Mouse (Mus musculus) heart, embryonic 11.5 days (tissue): ENCODE data around the gene Krt9. TPM values are rescaled to one million over a fixed set of nuclear protein-coding genes. Genes with fewer than 3 reads are reported as not detected.

Source experiments
- ATAC-seq: fragments of 200-750 bp; cut with Nextera tagmentation; replicated peaks from 2 replicates; pipeline ENCODE4 v1.8.0; 2017; ENCODE audit warnings: moderate library complexity; ENCODE audit not compliant: insufficient number of reproducible peaks, low FRiP score, low TSS enrichment
- H3K27ac ChIP-seq: fragments of 300-500 bp; sonication (generic); 2 replicates; pipeline ENCODE4 v1.5.1; 2014; ENCODE audit warnings: mild to moderate bottlenecking, low read depth, low read length
- H3K27me3 ChIP-seq: fragments of 300-500 bp; sonication (generic); 2 replicates; pipeline ENCODE4 v1.6.1; 2014; ENCODE audit warnings: mild to moderate bottlenecking, low read length, mixed read lengths; ENCODE audit not compliant: control insufficient read depth, insufficient read depth
- H3K36me3 ChIP-seq: fragments of 300-500 bp; sonication (generic); 2 replicates; pipeline ENCODE4 v1.6.1; 2014; ENCODE audit warnings: mild to moderate bottlenecking, low read length, moderate library complexity, mixed read lengths; ENCODE audit not compliant: control insufficient read depth, insufficient read depth
- H3K4me1 ChIP-seq: fragments of 300-500 bp; sonication (generic); 2 replicates; pipeline ENCODE4 v1.6.1; 2014; ENCODE audit warnings: low read length; ENCODE audit not compliant: control insufficient read depth, insufficient read depth
- H3K4me2 ChIP-seq: fragments of 300-500 bp; sonication (generic); 2 replicates; pipeline ENCODE4 v1.6.1; 2014; ENCODE audit warnings: mild to moderate bottlenecking, moderate library complexity
- H3K4me3 ChIP-seq: fragments of 300-500 bp; sonication (generic); 2 replicates; pipeline ENCODE4 v1.5.1; 2014; ENCODE audit warnings: low read depth, low read length
- H3K9ac ChIP-seq: fragments of 300-500 bp; sonication (generic); 2 replicates; pipeline ENCODE4 v1.6.1; 2014; ENCODE audit warnings: mild to moderate bottlenecking, low read depth, low read length, moderate library complexity
- H3K9me3 ChIP-seq: fragments of 300-500 bp; sonication (generic); replicated peaks from 2 replicates; pipeline ENCODE4 v1.6.1; 2016; ENCODE audit warnings: low read length; ENCODE audit not compliant: control insufficient read depth
- WGBS: fragments of 180-500 bp; shearing (Covaris S2); extraction: QIAGEN DNeasy Blood & Tissue Kit; methylation state at CpG from one replicate; pipeline ENCODE4 v1.1.7; 2014; ENCODE audit not compliant: insufficient replicate concordance; 5-methylcytosine and 5-hydroxymethylcytosine counted together
- polyA plus RNA-seq: library from polyadenylated mRNA; unstranded; fragments of >200 nt; fragmentation: Nextera tagmentation; extraction: Ambion mirVana; gene quantifications from 2 replicates; pipeline ENCODE4 v1.2.1, GENCODE M21; 2014

Krt9 gene
- polyA plus RNA-seq, 1 experiment from 2014 or later: not detected

- ATAC-seq: peak; percentile 44; the same call in 1 of the 2 replicates
Measured at GRCm38 (mm10) chr11:100145858-100146560, 47.0 kb downstream of the Krt9 start.

GRCm38 (mm10) chr11:100145104-100145503, 47.9 kb downstream of the Krt9 start:
- Histone ChIP-seq H3K4me3 (peak overlapping the region; percentile 44), H3K27me3 (peaks cover 14% of the 10 kb centered on the region), H3K36me3 (no peaks in the 10 kb centered on the region), H3K27ac (no peak overlapping the region), H3K4me1 (peaks cover 26% of the 10 kb centered on the region), H3K9ac (peak overlapping the region; percentile 64), H3K4me2 (peak overlapping the region; percentile 78), H3K9me3 (no peaks in the 10 kb centered on the region)
- WGBS: 2% methylated on average over 20 of the region's 20 CpGs
- ATAC-seq: peak; percentile 40; the same call in 1 of the 2 replicates

More at GRCm38 (mm10) chr11:100145858-100146560, 47.0 kb downstream of the Krt9 start:
- H3K9me3 ChIP-seq: no peaks in the 10 kb centered on the region
- peaks cover 26% of the 10 kb centered on the region for H3K4me1 ChIP-seq
- WGBS: 2% methylated on average over 13 of the region's 13 CpGs
- peak overlapping the region; percentile 44 for H3K4me3 ChIP-seq
- H3K4me2 ChIP-seq: peak overlapping the region; percentile 78
- H3K36me3 ChIP-seq: no peaks in the 10 kb centered on the region
- H3K27me3 ChIP-seq: peaks cover 14% of the 10 kb centered on the region
- peak overlapping the region; percentile 54; the same call in 1 of the 2 replicates for H3K27ac ChIP-seq
- peak overlapping the region; percentile 64 for H3K9ac ChIP-seq

GRCm38 (mm10) chr11:100140966-100141365, 52.1 kb downstream of the Krt9 start:
- no peak for ATAC-seq

GRCm38 (mm10) chr11:100139391-100139790, 53.7 kb downstream of the Krt9 start:
- H3K27me3 ChIP-seq: no peaks in the 10 kb centered on the region; the same call in none of the 2 replicates
- H3K27ac ChIP-seq: no peak overlapping the region
- no peak overlapping the region for H3K4me2 ChIP-seq
- no peaks in the 10 kb centered on the region for H3K9me3 ChIP-seq
- H3K36me3 ChIP-seq: no peaks in the 10 kb centered on the region
- ATAC-seq: no peak
- no peak overlapping the region for H3K4me3 ChIP-seq
- WGBS: 58% methylated on average over 2 of the region's 2 CpGs
- no peak overlapping the region for H3K9ac ChIP-seq
- peaks cover 5% of the 10 kb centered on the region; the same call in 1 of the 2 replicates for H3K4me1 ChIP-seq

More at GRCm38 (mm10) chr11:100140966-100141365, 52.1 kb downstream of the Krt9 start:
- Histone ChIP-seq H3K4me3 (no peak overlapping the region), H3K4me1 (peaks cover 13% of the 10 kb centered on the region), H3K4me2 (no peak overlapping the region), H3K9ac (no peak overlapping the region), H3K27me3 (peaks cover 14% of the 10 kb centered on the region), H3K36me3 (no peaks in the 10 kb centered on the region), H3K27ac (no peak overlapping the region), H3K9me3 (no peaks in the 10 kb centered on the region)
- WGBS: 80% methylated on average over 21 of the region's 21 CpGs

- H3K4me1 ChIP-seq: peaks cover 5% of the 10 kb centered on the region; the same call in 1 of the 2 replicates
- no peaks in the 10 kb centered on the region for H3K36me3 ChIP-seq
- no peak overlapping the region for H3K4me3 ChIP-seq
- H3K9me3 ChIP-seq: no peaks in the 10 kb centered on the region
- no peaks in the 10 kb centered on the region; the same call in 1 of the 2 replicates for H3K27me3 ChIP-seq
- ATAC-seq: no peak
- H3K27ac ChIP-seq: no peak overlapping the region
- no peak overlapping the region for H3K9ac ChIP-seq
- 45% methylated on average over 7 of the region's 7 CpGs for WGBS
- no peak overlapping the region for H3K4me2 ChIP-seq
Measured at GRCm38 (mm10) chr11:100138809-100139208, 54.2 kb downstream of the Krt9 start.

GRCm38 (mm10) chr11:100137693-100138092, 55.4 kb downstream of the Krt9 start:
- Histone ChIP-seq H3K4me3 (no peak overlapping the region), H3K4me1 (peaks cover 5% of the 10 kb centered on the region; the same call in 1 of the 2 replicates), H3K36me3 (no peaks in the 10 kb centered on the region), H3K4me2 (no peak overlapping the region), H3K27ac (no peak overlapping the region), H3K9ac (no peak overlapping the region), H3K27me3 (no peaks in the 10 kb centered on the region; the same call in 1 of the 2 replicates), H3K9me3 (no peaks in the 10 kb centered on the region)
- no peak for ATAC-seq
- WGBS: 50% methylated on average over 5 of the region's 5 CpGs

Other genes with a start within 250 kb of the Krt9 start
- not detected in 2 replicates for gene Krtap9-5, start 244.8 kb downstream of the Krt9 start, polyA plus RNA-seq
- not detected in 2 replicates for gene Krtap29-1, start 214.2 kb downstream of the Krt9 start, polyA plus RNA-seq
- not detected in 2 replicates for gene Krtap16-1, start 206.6 kb downstream of the Krt9 start, polyA plus RNA-seq
- gene Krtap17-1, start 199.3 kb downstream of the Krt9 start, polyA plus RNA-seq: not detected in 2 replicates
- gene Krt33a, start 177.0 kb downstream of the Krt9 start, polyA plus RNA-seq: not detected in 2 replicates
- not detected in 2 replicates for gene Krt33b, start 163.4 kb downstream of the Krt9 start, polyA plus RNA-seq
- not detected in 2 replicates for gene Krt34, start 151.7 kb downstream of the Krt9 start, polyA plus RNA-seq
- gene Krt31, start 142.7 kb downstream of the Krt9 start, polyA plus RNA-seq: not detected in 2 replicates
- gene Krt32, start 105.0 kb downstream of the Krt9 start, polyA plus RNA-seq: not detected in 2 replicates
- gene Krt35, start 97.0 kb downstream of the Krt9 start, polyA plus RNA-seq: not detected in 2 replicates
- not detected in 2 replicates for gene Krt36, start 87.6 kb downstream of the Krt9 start, polyA plus RNA-seq
- gene Krt13, start 71.7 kb downstream of the Krt9 start, polyA plus RNA-seq: not detected in 2 replicates
- 0.17 and 0.24 TPM in 2 replicates for gene Krt15, start 57.3 kb downstream of the Krt9 start, polyA plus RNA-seq
- 48.4 and 69.2 TPM in 2 replicates for gene Krt19, start 44.6 kb downstream of the Krt9 start, polyA plus RNA-seq
- gene Krt14, start 14.3 kb upstream of the Krt9 start, polyA plus RNA-seq: 1.4 and 1.7 TPM in 2 replicates
- not detected in 2 replicates for gene Krt16, start 55.7 kb upstream of the Krt9 start, polyA plus RNA-seq
- 0.14 and 0.82 TPM in 2 replicates for gene Krt17, start 67.8 kb upstream of the Krt9 start, polyA plus RNA-seq
- 0.20 TPM in 1 of 2 replicates, not detected in the other for gene Krt42, start 76.6 kb upstream of the Krt9 start, polyA plus RNA-seq
- 1,605 and 1,756 TPM in 2 replicates for gene Eif1, start 126.6 kb upstream of the Krt9 start, polyA plus RNA-seq
- gene Gast, start 141.2 kb upstream of the Krt9 start, polyA plus RNA-seq: not detected in 2 replicates
- 3.0 and 3.4 TPM in 2 replicates for gene Hap1, start 162.9 kb upstream of the Krt9 start, polyA plus RNA-seq
- 72.2 and 80.6 TPM in 2 replicates for gene Jup, start 204.5 kb upstream of the Krt9 start, polyA plus RNA-seq
- gene P3h4, start 221.6 kb upstream of the Krt9 start, polyA plus RNA-seq: 67.2 and 70.6 TPM in 2 replicates
- gene Fkbp10, start 222.5 kb upstream of the Krt9 start, polyA plus RNA-seq: 89.3 and 107 TPM in 2 replicates
- 98.8 and 111 TPM in 2 replicates for gene Nt5c3b, start 248.6 kb upstream of the Krt9 start, polyA plus RNA-seq
- 0.28 and 0.83 TPM in 2 replicates for gene Klhl10, start 248.7 kb upstream of the Krt9 start, polyA plus RNA-seq